ENCODE assay signal across 11 mouse cellular contexts in the genomic region with DNA sequence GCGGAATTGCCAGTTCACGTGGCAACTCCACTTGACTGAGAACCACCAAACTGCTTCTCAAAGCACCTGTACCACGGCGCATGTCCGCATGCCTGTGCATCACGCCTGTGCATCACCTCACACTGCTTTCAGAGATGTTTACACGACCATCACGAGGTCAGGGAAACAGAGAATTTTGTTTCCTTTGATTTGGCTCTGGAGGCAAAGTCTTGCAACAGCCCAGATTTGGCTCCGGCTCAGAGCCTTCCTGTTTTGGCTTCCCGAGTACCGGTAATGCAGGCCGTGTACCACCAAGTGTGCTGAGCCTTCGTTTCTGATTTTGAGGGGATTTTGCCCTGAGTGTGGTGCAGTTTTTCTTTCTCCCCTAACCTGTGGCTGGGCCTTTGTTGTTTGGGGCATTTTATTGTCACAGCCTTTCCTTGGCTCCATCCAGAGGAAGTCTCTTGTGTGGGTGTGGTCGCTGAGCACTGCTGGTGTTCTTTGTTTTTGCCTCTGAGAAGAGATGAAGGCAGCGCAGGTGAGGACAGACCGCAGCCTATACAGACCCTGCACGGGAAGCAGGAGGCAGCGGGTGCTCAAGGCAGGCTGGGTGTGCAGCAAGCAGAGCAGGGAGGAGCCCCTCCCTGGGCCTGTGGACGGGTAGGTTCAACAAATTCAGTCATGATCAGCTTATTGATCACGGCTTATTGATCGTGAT.
DNase-seq lines count a peak whose midpoint lies in the region; ATAC-seq and TF ChIP-seq lines count a peak whose summit lies in the region.
"Had no signal": no experiment of that assay in that cellular context is flagged by ENCODE, and none has a peak within 500 bp of the region (broad histone marks: within the 10 kb centered on the region; RNA-seq: fewer than 3 reads in every experiment).

No protein-coding gene starts in this region.

- no peak for TF ChIP-seq CTCF in liver, postnatal 0 days (IDR thresholded peaks at IDR 0.05; ENCODE audit: low read depth)

- WGBS in liver, postnatal 0 days (ENCODE audit: insufficient replicate concordance): 39% methylated on average over 21 of the region's 21 CpGs
- WGBS in liver, embryonic 11.5 days: 68% methylated on average over 21 of the region's 21 CpGs

- DNase-seq in adrenal gland, postnatal 10 days: peak; percentile 52
- DNase-seq in adrenal gland, adult 18-20 months (ENCODE audit: low spot score in 2 of 2): no peak
- peak; percentile 56 for DNase-seq in liver, postnatal 0 days
- DNase-seq in liver, embryonic 11.5 days (ENCODE audit: low spot score): no peak
- peak; percentile 46 for DNase-seq in kidney, postnatal 10 days
- peak; percentile 36 to 42 for DNase-seq in thymus, postnatal 10 days (ENCODE audit: low spot score in 2 of 2)
- no peak for DNase-seq in frontal cortex, postnatal 25 days (ENCODE audit: low spot score in 2 of 2)
- DNase-seq: embryo, embryonic 11 days had no signal

- peak; percentile 82 for ATAC-seq in liver, postnatal 0 days
- no peak for ATAC-seq in liver, embryonic 11.5 days (replicated peaks; ENCODE audit: low FRiP score)
- no peak for ATAC-seq in megakaryocyte progenitor cell, adult 5-6 weeks (replicated peaks; ENCODE audit: poor library complexity)

- H3K4me1 ChIP-seq in liver, postnatal 0 days (ENCODE audit: insufficient read depth): peaks cover 20% of the 10 kb centered on the region
- 0 out of 2 replicates have a peak, but pooled peaks cover 4% of the 10 kb centered on the region for H3K4me1 ChIP-seq in liver, embryonic 11.5 days (replicated peaks; ENCODE audit: control insufficient read depth, insufficient read depth, low read length)

- H3K4me3 ChIP-seq in liver, postnatal 0 days (ENCODE audit: low read depth, low read length): no peak overlapping the region
- H3K4me3 ChIP-seq in liver, embryonic 11.5 days (ENCODE audit: low read depth, low read length): no peak overlapping the region
- H3K4me3 ChIP-seq: hindbrain, embryonic 13.5 days; limb, embryonic 12.5 days had no signal

- H3K4me2 ChIP-seq in liver, postnatal 0 days (ENCODE audit: low read depth, low read length): peak overlapping the region; percentile 22; the same call in 1 of the 2 replicates
- H3K4me2 ChIP-seq in liver, embryonic 11.5 days: no peak overlapping the region
- H3K4me2 ChIP-seq: hindbrain, embryonic 13.5 days; limb, embryonic 12.5 days had no signal

- no peaks in the 10 kb centered on the region for H3K36me3 ChIP-seq in liver, postnatal 0 days (replicated peaks; ENCODE audit: insufficient read depth, low read length)
- no peaks in the 10 kb centered on the region for H3K36me3 ChIP-seq in liver, embryonic 11.5 days (ENCODE audit: control insufficient read depth, insufficient read depth, low read length)
- H3K36me3 ChIP-seq: hindbrain, embryonic 13.5 days had no signal

- H3K9me3 ChIP-seq in liver, postnatal 0 days (ENCODE audit: low read length): no peaks in the 10 kb centered on the region
- no peaks in the 10 kb centered on the region for H3K9me3 ChIP-seq in liver, embryonic 11.5 days (ENCODE audit: control insufficient read depth, low read length)
- H3K9me3 ChIP-seq: hindbrain, embryonic 13.5 days; limb, embryonic 12.5 days had no signal

- TF ChIP-seq EP300 in liver, postnatal 0 days (IDR thresholded peaks at IDR 0.05; ENCODE audit: low read depth): no peak

- H3K27me3 ChIP-seq in liver, postnatal 0 days (ENCODE audit: insufficient read depth, low read length): no peaks in the 10 kb centered on the region
- H3K27me3 ChIP-seq in liver, embryonic 11.5 days (replicated peaks; ENCODE audit: control insufficient read depth, insufficient read depth, low read length): no peaks in the 10 kb centered on the region
- H3K27me3 ChIP-seq: limb, embryonic 12.5 days had no signal

- 0 out of 2 replicates have a peak overlapping the region, but pooled peaks have one; percentile 16 for H3K27ac ChIP-seq in liver, postnatal 0 days (ENCODE audit: low read depth)
- no peak overlapping the region for H3K27ac ChIP-seq in liver, embryonic 11.5 days (ENCODE audit: low read depth, low read length)
- H3K27ac ChIP-seq: hindbrain, embryonic 13.5 days had no signal

- H3K9ac ChIP-seq in liver, postnatal 0 days (replicated peaks): no peak overlapping the region
- H3K9ac ChIP-seq in liver, embryonic 11.5 days (ENCODE audit: low read depth, low read length): no peak overlapping the region
- H3K9ac ChIP-seq: hindbrain, embryonic 13.5 days; limb, embryonic 12.5 days had no signal

Comparison
In these comparisons a context has a peak if more than half of its experiments do, and no peak if none do; other contexts are left out.
1. DNase-seq: peak in adrenal gland, postnatal 10 days (single experiment), liver, postnatal 0 days (single experiment), kidney, postnatal 10 days (single experiment) and thymus, postnatal 10 days (2 of 2); none in adrenal gland, adult 18-20 months (0 of 2), liver, embryonic 11.5 days (single experiment) and frontal cortex, postnatal 25 days (0 of 2).